Mouse (Mus musculus) CH12F3 (cell line): Measurements from ENCODE around the gene Lca5l.

Source experiments
- in situ Hi-C: fragments of 300-500 bp; cut with MboI; formaldehyde crosslinking; loops from 2 replicates; pipeline ENCODE4 v1.14.3; 2020; ENCODE audit warnings: low sequenced_read_pairs

The Lca5l gene

DNA sequence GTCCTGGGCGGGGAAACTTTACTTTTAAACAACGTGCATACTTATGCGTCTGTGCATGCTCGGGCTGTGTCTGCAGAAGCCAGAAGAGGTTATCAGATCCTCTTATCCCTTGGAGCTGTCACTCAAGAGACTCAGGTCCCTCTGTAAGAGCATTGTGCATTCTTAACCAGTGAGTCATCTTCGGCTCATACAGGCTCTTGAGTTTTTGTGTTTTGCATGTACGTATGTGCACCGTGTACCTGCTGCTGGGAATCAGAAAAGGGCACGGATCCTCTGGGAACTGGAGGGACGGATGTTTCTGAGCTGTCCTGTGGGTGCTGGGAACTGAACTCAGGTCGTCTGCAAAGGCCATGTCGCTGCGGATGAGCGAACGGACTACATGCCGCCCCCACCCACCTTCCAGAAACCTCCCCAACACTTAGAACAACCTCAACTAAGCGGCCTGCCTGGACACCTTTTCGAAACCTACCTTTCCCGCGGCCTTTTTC lies 65.3 kb downstream of the Lca5l start:
- in situ Hi-C loops, result no loop called here

DNA sequence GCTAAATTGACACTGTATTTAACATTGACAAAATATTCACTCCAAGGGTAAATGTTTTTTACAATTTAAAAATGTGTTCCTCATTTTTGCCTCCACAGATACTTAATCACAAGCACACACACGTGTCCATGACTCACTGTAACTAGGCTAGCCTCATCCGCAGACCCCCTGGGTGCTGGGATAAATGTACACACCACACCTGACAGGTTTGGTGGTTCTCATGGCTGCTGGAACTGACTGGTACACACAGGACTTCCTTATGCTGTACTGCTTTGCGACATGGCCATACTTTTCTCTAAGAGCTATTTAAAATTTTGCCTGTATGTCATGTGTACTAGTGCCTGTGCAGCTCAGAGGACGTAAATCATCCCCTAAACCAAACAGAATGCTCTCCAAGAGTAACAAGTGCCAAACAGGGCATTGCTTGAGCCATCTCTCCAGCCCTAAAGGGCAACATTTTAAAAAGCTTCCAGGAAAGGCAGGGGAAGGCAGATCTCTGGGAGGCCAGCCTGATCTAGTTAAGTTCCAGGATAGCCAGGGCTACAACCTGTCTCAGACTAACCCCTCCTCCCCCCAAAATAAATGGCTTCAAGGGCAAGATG lies 71.9 kb downstream of the Lca5l start:
- in situ Hi-C loops, result no loop called here

DNA sequence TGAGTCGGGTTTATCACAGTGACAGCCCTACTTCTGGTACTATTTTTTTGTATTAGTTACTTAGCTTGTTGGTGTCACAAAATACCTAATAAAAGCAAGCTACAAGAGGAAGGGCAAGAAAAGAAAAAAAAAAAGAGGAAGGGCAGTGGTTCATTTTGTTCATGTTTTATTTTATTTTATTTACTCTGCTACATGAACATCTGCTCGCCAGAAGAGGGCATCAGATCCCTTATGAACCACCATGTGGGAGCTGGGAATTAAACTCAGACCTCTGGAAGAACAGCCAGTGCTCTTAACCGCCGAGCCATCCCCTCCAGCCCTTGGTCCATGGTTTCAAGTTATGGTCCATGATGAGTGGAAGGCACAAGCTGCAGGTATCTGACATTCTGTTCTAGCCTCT lies 77.3 kb downstream of the Lca5l start:
- in situ Hi-C loops, result no loop called here

DNA sequence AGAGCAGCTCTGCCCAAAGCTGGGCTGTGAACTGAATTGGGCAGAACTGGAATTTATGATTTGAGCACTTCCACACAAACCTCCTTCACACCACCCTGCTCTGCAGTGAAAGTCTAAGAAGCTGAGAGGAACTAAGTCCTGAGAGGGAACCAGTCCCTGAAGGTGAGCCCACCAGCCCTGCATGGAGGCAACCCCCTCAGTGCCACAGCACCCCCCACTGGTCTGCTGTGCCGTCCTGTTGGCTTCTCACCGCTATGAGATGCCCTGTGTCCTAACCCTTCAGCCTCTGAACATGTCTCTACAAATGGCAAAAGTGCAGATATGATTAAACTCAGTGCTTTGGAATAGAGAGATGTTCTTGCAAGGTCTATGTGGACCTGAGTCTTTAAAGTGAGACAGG lies 79.3 kb downstream of the Lca5l start:
- in situ Hi-C loops, result no loop called here

DNA sequence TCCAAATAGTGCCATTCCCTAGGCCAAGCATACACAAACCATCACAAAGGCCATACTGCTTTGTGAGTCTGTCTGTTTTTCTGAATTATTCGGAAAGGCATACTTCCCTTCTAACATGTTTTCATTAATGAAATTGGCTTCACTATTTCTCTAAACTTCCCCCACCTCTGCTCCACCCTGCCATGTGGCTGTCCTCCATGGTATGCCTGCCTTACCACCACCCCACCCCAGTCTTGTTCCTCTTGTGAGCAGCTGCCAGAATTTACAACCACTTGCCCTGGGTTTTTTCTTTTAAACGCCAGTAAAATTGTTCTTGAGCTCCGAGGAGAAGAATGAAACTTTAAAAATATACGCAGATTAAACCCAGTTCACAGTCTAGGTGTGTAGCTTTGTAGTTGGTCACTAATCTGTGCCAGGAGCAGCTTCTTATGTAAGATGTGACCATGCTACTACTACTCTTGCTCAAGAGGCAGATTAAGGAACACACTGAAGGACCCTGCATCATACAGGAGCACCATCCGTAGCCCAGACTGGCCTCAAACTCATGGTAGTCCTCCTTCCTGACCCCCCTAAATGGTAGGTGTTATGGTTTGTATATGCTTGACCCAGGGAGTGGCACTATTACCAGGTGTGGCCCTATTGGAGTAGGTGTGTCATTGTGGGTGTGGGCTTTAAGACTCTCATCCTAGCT lies 81.3 kb downstream of the Lca5l start:
- in situ Hi-C loops, result no loop called here

DNA sequence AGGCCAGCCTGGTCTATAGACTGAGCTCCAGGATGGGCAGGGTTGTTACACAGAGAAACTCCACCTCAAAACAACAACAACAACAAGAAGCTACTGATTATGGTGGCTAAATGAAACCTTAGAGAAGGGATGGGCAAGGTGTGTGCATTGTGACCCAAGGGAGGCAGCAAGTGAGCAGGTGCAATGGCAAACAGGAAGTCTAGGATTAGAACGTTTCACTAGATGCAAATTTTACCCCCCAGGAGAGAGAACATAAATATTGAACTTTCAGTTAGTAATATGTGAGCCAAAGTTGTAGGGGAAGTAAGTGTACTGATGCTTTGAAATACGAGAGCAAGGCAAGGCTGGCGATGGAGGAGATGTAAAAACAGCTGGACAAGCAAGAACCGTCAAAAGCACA lies 82.4 kb downstream of the Lca5l start:
- in situ Hi-C loops, result no loop called here
